Mouse (Mus musculus): ENCODE measurements around the gene Zkscan3.
"Not testable (repeated sequence)": the region's sequence is repeated elsewhere in the genome, so short reads cannot be mapped to it uniquely, and the experiment has no call there.

The Zkscan3 gene

DNA sequence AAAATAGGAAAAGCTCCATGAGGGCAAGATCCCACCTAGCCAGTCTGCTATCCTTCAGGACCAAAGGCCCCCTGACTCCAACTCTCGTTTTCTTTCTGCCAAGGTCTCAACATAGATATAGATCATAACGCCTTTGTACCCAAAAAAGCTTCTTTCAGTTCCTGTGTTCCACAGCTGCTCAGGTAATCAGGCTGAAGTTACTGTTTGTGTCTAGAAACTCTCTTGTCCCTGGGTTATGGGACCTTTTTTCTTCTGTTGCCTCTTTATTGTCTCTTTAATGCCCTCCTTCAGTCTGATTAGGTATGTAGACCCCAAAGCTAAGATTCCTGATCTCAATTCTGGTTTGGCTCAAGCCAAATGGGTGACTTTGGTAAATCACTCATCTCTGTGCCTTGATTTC is 5.1 kb downstream of the Zkscan3 start:
- no peak for DNase-seq (ENCODE audit: low spot score)

DNA sequence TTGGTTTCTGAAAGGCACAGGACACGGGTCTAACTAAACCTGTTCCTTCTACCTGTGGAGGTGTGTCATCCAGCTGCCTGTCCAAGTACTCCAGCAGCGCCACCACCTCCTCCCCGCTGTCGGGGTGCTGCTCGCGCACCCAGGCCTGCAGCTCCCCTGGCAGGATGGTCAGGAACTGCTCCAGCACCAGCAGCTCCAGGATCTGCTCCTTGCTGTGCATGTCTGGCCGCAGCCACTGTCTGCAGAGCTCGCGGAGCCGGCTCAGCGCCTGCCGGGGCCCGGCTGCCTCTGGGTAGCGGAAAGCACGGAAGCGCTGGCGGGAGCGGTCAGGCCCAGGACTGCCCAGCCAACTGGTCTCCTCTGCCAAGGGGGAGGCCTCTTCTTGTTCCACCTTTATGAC is 6.5 kb downstream of the Zkscan3 start:
- DNase-seq (ENCODE audit: low spot score) = not testable (repeated sequence)

DNA sequence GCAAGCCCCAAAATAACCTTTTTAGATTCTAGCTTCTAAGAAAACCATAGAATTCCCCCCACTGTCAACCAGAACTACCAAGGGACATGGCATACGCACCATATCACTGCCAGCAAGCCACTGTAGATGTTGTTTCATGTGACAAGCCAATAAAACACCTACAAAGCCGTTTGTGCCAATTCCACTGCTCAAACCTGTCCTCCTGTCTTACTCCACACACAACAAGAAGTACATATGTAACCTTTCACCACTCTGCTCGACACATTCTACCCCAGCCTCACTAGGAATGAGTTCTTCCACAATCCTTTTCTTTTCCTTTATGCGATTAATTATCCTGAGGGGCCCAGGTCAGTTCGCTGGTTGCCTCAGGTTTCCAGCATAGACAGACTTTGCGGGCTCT is 6.9 kb downstream of the Zkscan3 start:
- DNase-seq (ENCODE audit: low spot score) = no peak

DNA sequence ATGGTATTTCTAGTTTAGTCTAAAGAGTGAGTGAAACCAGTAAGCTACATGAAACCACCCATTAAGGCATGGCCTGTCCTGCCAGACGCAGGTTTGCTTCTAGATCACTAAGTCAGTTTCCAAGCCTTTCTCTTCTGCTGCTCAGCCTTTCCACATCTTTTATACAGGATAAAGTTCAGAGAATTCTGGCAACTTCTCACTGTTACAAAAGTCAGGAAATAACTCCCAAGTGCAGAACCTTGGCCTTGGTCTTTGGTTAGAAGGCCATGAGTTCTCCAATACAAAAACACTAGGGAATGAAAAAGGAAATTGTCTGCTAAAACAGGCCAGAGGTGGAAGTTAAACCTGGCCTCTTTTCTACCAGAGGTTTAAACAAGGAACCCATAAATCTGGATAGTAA is 7.3 kb downstream of the Zkscan3 start:
- DNase-seq (ENCODE audit: low spot score) = peak; percentile 85

DNA sequence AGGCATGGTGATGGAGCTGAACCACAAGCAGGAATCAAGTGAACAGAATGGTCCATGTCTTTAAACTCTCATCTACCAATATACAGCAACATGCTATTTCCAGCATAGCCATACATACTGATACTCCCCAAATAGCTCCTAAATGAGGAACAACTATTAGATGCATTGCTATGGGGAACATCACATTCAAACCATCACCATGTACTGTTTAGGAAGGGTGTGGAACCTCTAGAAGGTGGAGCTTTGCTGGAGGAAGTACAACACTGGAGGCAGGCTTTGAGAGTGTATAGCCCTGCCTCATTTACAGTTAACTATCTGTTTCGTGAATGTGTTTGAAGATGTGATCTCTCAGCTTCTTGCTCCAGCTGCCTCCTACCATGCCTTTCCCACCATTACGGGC is 24.8 kb downstream of the Zkscan3 start:
- no peak for DNase-seq (ENCODE audit: low spot score)

DNA sequence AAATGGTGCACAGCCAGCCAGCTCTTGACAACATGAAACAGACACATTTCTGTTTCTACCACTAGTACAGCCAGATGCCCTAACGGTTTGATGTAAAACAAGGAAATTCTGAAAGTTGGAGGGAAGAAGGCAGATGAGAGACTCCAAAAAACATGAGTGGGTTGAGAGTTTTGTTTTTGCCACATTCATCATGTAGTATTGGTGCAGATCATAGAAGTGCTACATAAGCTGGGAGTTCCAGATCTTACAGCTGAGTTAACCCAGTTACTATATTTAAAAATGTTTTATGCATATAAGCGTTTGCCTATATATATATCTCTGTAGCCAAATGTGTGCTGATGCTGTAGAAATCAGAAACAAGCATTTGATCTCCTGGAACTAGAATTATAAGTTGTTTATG is 29.9 kb downstream of the Zkscan3 start:
- DNase-seq (ENCODE audit: low spot score) = no peak

DNA sequence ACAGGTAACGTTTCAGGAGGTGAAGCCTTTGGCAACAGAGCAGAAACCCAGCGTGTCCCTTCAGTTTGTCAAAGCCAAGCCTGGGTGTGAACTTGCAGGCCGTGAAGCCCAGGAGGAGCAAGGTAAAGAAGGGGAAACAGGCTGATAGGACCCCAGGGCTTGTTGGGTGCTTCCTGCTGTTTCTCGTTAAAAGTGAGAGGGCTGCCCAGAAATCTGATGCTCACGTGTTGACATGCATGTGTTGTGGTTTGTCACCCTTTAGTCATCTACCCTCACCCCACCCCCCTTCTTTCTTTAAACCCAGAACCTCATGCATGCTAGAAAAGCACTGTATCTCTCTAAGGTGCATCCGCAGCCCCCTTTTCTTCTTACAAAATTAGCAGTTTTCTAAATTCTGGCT is 35.9 kb downstream of the Zkscan3 start:
- no peak for DNase-seq (ENCODE audit: low spot score)

DNA sequence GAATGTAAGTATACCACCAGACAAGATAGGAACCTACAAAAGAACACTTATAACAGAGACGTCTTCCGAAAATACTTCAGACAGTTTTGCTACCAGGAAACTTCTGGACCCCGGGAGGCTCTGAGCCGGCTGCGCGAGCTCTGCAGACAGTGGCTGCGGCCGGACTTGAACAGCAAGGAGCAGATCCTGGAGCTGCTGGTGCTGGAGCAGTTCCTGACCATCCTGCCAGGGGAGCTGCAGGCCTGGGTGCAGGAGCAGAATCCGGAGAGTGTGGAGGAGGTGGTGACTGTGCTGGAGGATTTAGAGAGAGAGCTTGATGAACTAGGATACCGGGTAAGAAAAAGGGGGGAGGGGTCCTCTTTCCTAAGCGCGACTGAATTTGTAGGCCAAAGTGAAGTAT is 38.8 kb downstream of the Zkscan3 start:
- no peak for DNase-seq (ENCODE audit: low spot score)

DNA sequence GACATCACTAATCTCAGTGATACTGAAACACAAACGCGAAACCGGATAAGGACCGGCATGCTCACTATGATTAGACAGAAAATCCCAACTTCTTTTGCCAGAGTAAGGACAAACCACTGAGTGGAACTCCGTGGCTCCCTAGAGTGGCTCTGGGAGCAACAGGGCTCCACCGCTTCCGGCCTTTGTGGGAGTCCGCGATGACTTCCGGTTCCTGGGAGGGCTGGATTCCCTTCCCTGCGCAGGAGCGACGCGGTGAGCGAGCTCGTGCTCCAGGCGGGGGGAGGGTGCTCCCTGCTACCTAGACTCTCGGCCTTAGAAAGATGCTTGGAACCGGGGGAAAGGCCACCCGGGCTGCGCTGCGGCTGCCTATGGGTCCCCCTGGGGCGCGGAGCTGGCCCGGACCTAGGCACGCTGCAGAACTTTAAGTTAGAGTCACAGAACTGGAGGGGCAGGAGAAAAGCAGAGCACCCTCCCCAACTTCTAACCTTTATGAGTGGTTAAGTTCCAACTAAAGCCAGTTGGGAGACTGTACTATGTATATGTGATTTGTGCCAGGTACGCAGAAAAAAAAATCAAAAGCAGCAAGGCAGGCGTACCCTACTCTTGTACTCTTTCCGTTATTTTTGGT is 39.8 kb downstream of the Zkscan3 start, which contains the start of gene Zscan12:
Zscan12 (plus strand) TSS at position 200 of the 628 bp plus-strand sequence.
- peak; percentile 96 for DNase-seq (ENCODE audit: low spot score)

DNA sequence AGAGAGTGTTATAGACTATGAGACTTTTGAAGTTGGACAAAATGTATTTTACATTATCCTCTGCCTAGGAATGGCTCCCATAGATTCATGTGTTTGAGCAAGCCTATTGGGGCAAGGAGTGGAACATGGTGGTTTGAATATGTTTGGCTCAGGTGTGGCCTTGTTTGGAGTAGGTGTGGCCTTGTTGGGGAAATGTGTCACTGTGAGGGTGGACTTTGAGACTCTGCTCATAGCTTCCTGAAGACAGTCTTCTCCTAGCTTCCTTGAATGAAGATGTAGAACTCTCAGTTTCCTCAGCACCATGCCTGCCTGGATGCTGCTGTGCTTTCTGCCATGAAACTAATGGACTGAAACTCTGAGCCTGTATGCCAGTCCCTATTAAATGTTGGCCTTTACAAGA is 52.0 kb downstream of the Zkscan3 start:
- DNase-seq (ENCODE audit: low spot score) = no peak

DNA sequence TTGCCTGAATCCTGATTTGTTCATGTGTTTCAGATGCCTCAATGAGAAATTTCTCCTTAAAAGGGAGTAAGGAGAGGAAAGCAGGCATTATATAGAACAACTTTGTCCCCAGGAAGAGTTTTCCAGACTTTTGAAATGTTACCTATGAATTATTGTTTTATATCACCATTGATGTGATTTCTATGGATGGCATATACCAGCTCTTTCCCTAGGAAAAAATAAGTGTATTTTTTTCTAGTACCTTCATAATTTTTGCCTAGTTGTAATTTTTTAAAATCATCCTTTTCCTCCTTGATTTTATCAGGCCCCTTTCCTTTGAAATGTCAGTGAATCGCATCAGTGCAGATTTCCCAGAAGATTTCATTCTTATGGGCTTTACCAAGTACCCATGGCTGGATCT is 55.9 kb downstream of the Zkscan3 start, which contains the start of gene Olfr1367:
Olfr1367 (plus strand) TSS at position 301 of the 400 bp plus-strand sequence.
- no peak for DNase-seq (ENCODE audit: low spot score)
